Mouse (Mus musculus) c-Kit-positive CD71-positive TER-119-positive erythroid progenitor cells, embryonic 14.5 days (primary cell): Measurements from ENCODE around the gene Atxn10.
A peak's percentile ranks its signal among the peaks of the same experiment; 100 is the strongest.

Source experiments
- DNase-seq: peaks from one replicate; pipeline ENCODE4 v3.0.0-alpha.2; 2013; ENCODE audit warnings: low spot score

The Atxn10 gene

GRCm38 (mm10) chr15:85334234-85334633 lies 1.8 kb upstream of the Atxn10 start:
- DNase-seq = no peak

GRCm38 (mm10) chr15:85336301-85336991 lies 401 bp downstream of the Atxn10 start:
- peak; percentile 43 for DNase-seq

DNA sequence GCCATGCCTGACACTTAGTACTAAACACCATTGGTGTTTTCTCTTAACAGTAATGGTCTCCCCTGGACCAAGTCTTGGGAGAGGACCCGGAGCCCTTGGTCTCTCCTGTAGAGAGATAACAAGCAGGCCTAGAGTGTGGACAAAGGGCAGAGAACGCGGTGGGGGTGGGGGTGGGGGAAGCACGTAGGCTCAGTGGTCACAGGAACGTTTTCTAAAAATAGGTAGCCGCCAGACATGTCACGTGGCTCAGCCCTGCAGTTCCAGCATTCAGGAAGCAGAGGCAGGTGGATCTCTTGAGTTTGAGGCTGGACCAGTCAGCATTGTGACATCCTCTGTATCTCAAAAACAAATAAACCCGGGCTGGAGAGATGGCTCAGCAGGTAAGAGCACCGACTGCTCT lies 1.2 kb downstream of the Atxn10 start:
- DNase-seq = no peak

GRCm38 (mm10) chr15:85337979-85338378 lies 1.9 kb downstream of the Atxn10 start:
- no peak for DNase-seq

GRCm38 (mm10) chr15:85342246-85342645 lies 6.2 kb downstream of the Atxn10 start:
- peak; percentile 19 for DNase-seq

- DNase-seq = no peak
Observed at GRCm38 (mm10) chr15:85344673-85345072, 8.6 kb downstream of the Atxn10 start.

DNA sequence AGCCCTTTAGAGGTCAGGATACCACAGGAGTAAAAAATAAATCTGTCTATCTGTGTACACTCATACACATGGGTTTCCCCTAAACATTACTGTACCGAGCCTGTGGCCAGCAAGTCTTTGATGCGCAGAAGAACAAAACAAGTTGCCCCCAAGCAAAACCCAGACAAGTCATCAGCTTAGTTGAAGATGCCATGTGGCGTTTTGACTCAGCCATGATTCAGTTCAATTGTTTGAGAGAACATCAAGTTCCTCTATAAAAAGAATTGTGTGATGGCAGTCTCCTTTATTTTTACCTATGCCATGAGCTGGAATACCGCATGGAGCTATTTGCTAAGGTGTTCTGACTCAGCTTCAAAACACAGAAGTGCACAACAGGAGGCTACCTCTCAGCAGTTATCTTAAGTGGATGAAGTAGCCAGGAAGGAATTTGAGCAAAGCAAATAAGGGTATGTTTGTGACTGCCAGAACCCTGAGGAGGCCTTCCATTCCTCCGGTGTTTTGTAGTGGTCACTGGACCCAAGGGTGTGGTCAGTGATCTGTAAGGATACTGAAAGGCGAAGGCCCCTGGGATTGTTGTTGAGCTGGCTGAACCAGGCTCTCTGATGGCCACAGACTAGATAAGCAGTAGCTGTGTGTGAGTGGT lies 11.1 kb downstream of the Atxn10 start:
- no peak for DNase-seq

GRCm38 (mm10) chr15:85350144-85350543 lies 14.1 kb downstream of the Atxn10 start:
- peak; percentile 34 for DNase-seq

GRCm38 (mm10) chr15:85354060-85354459 lies 18.0 kb downstream of the Atxn10 start:
- no peak for DNase-seq

DNA sequence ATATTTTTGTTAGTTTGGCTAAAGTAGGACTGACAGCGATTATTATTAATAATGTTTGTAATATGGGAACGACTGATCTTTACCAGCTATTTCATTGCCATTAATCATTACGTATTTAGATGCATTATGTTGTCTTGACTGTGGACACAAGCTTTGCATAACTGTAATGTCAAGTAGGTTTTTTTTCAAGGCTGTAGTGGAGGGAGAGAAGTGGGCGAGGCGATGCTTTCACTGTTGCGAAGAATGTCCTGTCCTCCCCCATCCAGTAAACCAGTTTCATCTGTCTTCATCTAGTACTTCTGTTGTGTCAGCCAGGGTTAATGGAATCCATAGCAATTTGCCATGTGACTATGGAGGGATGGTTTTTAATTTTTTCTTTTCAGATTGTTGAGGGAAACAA lies 20.1 kb downstream of the Atxn10 start:
- no peak for DNase-seq

DNA sequence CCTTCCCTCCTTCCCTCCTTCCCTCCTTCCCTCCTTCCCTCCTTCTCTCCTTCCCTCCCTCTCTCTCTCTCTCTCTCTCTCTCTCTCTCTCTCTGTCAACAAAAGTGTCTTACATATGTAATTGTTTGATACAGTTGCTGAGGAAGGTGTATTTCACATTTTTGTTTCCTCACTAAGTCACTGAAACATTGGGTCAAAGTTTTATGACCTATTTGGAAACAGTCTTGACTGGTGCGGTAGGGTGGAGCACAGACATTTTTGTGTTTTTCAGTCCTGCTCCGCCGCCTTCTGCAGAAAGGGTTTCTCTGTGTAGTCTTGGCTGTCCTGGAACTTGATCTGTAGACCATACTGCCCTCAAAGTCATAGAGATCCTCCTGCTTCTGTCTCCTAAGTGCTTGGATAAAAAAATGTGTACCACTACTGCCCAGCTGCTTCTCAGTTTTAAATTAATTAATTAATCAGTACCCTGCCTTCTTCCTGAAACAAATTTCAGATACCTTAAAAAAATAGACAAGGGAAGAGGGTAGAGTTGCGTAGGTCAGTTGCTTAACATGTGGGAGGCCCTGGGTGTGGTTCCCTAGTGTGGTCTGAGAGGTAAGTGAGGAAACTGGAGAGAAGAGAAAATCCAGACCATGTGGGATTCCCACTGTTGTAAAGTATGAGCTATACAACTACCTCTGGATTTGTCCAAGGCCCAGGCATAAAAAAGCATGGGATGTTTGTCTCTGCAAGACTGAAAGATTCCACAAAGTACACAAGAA lies 21.6 kb downstream of the Atxn10 start:
- DNase-seq = no peak

- DNase-seq = no peak
Observed at GRCm38 (mm10) chr15:85359483-85359882, 23.4 kb downstream of the Atxn10 start.

- DNase-seq = no peak
Observed at GRCm38 (mm10) chr15:85359901-85360300, 23.9 kb downstream of the Atxn10 start.

- DNase-seq = no peak
Observed at GRCm38 (mm10) chr15:85364366-85364765, 28.3 kb downstream of the Atxn10 start.

GRCm38 (mm10) chr15:85366938-85367337 lies 30.9 kb downstream of the Atxn10 start:
- DNase-seq = no peak

DNA sequence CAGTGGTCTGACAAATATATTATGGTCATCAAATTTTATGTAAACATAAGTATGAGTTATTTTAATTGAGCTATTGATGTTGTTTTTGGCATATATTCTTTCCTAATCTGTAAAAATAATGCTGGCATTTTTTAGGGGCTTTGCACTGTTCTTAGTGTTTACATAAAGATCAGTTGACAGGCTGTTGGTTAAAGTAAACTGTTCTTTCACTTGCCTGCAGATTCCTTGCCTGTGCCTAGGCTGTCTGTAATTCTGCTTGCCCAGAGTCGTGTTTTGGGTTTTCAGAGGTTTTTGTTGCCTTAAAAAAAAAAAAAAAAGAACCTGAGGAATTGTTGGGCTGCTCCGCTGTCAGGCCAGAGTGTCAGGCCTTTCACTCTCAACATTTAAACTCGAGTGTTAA lies 33.7 kb downstream of the Atxn10 start:
- DNase-seq = no peak

DNA sequence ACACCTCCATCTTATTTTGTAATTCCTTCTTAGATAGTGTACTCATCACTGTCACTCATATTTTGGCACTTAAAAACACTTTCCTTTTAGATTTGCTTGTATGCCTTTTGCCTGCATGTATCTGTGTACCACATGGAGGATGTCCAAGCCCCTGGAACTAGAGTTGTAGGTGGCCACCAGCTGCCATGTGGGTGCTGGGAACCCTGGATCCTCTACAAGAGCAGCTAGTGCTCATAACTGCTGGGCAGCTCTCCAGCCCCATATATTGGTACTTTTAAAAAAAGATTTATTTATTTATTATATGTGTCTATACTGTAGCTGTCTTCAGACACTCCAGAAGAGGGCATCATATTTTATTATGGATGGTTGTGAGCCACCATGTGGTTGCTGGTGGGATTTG lies 37.1 kb downstream of the Atxn10 start:
- DNase-seq = no peak

GRCm38 (mm10) chr15:85383477-85383876 lies 47.4 kb downstream of the Atxn10 start:
- no peak for DNase-seq

DNA sequence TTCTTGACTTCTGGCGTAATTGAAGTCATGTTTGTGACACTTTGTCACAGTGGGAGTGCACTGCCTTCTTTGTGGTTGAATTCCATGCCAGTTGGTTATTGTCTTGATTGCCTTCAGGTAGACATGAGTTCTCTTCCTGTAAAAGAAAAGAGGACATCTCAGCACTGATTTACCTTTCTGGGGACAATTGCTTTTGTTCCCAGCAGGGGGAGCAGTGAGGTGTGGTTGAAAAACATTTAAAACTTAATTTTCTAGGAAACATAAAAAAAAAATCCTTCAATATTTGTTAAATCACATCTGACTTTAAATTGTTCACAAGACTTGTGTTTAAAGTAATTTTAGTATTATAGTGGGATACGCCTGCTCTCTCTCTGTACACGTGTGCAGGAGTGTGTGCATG lies 52.7 kb downstream of the Atxn10 start:
- DNase-seq = no peak

DNA sequence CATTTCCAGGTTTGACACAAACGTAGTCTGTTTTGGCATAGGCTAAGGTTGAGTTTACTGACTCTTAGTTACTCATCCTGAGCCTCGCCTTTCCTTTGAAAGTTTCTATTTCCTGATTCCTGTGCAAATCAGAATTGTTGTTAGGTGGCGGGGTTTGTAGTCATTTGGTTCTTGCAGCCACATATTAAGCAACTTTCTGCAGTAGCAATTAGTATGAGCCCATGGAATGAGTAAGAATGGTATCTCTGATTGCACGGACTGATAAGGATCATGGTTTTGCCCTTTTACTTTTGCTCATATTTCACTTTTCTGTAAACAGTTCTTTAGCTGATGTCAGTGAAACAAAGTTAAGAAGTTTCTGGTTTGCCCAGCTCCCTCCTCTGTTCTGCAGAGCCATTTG lies 53.9 kb downstream of the Atxn10 start:
- DNase-seq = no peak

- no peak for DNase-seq
Observed at GRCm38 (mm10) chr15:85395360-85395759, 59.3 kb downstream of the Atxn10 start.

- DNase-seq = no peak
Observed at GRCm38 (mm10) chr15:85401926-85402325, 65.9 kb downstream of the Atxn10 start.

DNA sequence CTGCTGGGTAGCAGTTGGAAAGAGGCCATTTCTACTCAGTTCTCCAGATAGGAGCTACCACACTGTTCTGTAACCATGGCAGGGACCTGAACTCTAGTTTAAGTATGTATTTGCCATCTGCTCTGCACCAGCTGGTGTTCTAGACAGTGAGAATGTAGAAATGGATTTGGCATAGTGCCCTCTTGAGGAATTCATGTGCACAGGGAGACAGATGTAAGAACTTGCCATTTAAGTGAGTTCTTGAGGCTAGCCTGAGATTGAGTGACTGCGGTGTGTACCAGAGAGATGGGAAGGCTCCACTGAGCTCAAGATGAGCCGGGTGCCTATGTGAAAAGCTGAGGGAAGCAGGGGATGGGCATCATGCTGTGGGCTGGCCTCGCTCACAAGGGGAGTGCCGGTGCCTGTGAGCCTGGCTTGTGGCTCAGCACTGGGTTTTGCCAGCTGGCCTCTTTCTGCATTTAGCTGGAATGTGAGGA lies 67.2 kb downstream of the Atxn10 start:
- no peak for DNase-seq
